ENCODE assay signal across 8 mouse cellular contexts in genomic region chr3:130061281-130061680, GRCm38 (mm10). TPM values are rescaled to one million over a fixed set of nuclear protein-coding genes. Genes with fewer than 3 reads are reported as not detected.
DNase-seq lines count a peak whose midpoint lies in the region; ATAC-seq and TF ChIP-seq lines count a peak whose summit lies in the region.

Sec24b (minus strand) TSS chr3:130061553.

- ATAC-seq in forebrain, embryonic 16.5 days, result peak; percentile 8

- H3K36me3 ChIP-seq in forebrain, embryonic 16.5 days (ENCODE audit: control insufficient read depth, insufficient read depth), result no peaks in the 10 kb centered on the region
- H3K36me3 ChIP-seq in hindbrain, embryonic 10.5 days, result peaks cover 13% of the 10 kb centered on the region; the same call in 1 of the 2 replicates
- H3K36me3 ChIP-seq in spleen, adult 2 months (ENCODE audit: control insufficient read depth, insufficient read depth, low read length), result no peaks in the 10 kb centered on the region

- no peaks in the 10 kb centered on the region for H3K9me3 ChIP-seq in forebrain, embryonic 16.5 days (ENCODE audit: control insufficient read depth, low read length)
- H3K9me3 ChIP-seq in hindbrain, embryonic 10.5 days, result no peaks in the 10 kb centered on the region

- H3K27ac ChIP-seq in brown adipose tissue, adult 24 weeks (replicated peaks; ENCODE audit: low read depth, low read length), result peak within 1 kb of the TSS; percentile 63
- peak within 1 kb of the TSS; percentile 82 for H3K27ac ChIP-seq in forebrain, embryonic 16.5 days (ENCODE audit: low read length)
- H3K27ac ChIP-seq in hindbrain, embryonic 10.5 days, result peak within 1 kb of the TSS; percentile 98
- H3K27ac ChIP-seq in spleen, adult 2 months (ENCODE audit: insufficient read depth, low read length), result peak within 1 kb of the TSS; percentile 90

- TF ChIP-seq CTCF in spleen, adult 2 months (IDR thresholded peaks at IDR 0.05; ENCODE audit: extremely low read depth, insufficient read depth, insufficient read length, insufficient replicate concordance), result no peak

- H3K4me2 ChIP-seq in forebrain, embryonic 16.5 days (ENCODE audit: low read length), result peak within 1 kb of the TSS; percentile 98

- peak within 1 kb of the TSS; percentile 92 for H3K4me3 ChIP-seq in brown adipose tissue, adult 24 weeks (ENCODE audit: insufficient read depth, low read depth, low read length)
- H3K4me3 ChIP-seq in forebrain, embryonic 16.5 days (replicated peaks; ENCODE audit: low read length), result peak within 1 kb of the TSS; percentile 91
- H3K4me3 ChIP-seq in hindbrain, embryonic 10.5 days, result peak within 1 kb of the TSS; percentile 90
- peak within 1 kb of the TSS; percentile 73 for H3K4me3 ChIP-seq in spleen, adult 2 months (ENCODE audit: extremely low read depth, insufficient read depth, insufficient read length)

- 9% methylated on average over 12 of the region's 12 CpGs for WGBS in forebrain, embryonic 16.5 days
- 19% methylated on average over 12 of the region's 12 CpGs for WGBS in hindbrain, embryonic 10.5 days
- WGBS in spleen, adult 2 months, result 13% methylated on average over 12 of the region's 12 CpGs

- peak; percentile 17 for DNase-seq in layer of hippocampus, adult 11-12 months (ENCODE audit: low spot score)
- DNase-seq in layer of hippocampus, adult 9-11 months, result no peak
- peak; percentile 50 for DNase-seq in hindbrain, embryonic 10.5 days (ENCODE audit: low spot score)
- DNase-seq in layer of hippocampus, postnatal 14 days (ENCODE audit: low spot score in 2 of 2), result peak in 1 of 2 experiments; percentile 11
- DNase-seq in lung, postnatal 36 days, result peak; percentile 26
- DNase-seq in spleen, adult 2 months (ENCODE audit: low read depth in 1 of 2, low spot score in 2 of 2), result peak in 1 of 2 experiments; percentile 19

- peak within 1 kb of the TSS; percentile 97 for H3K9ac ChIP-seq in forebrain, embryonic 16.5 days (replicated peaks; ENCODE audit: low read depth, low read length)

- no peak for TF ChIP-seq POLR2A in spleen, adult 2 months (IDR thresholded peaks at IDR 0.05; ENCODE audit: low read depth, low read length)

- H3K4me1 ChIP-seq in brown adipose tissue, adult 24 weeks (ENCODE audit: control insufficient read depth, insufficient read depth, insufficient read length, low read length), result peaks cover 11% of the 10 kb centered on the region
- peaks cover 30% of the 10 kb centered on the region for H3K4me1 ChIP-seq in forebrain, embryonic 16.5 days (replicated peaks; ENCODE audit: control insufficient read depth, insufficient read depth, low read length)
- peaks cover 41% of the 10 kb centered on the region for H3K4me1 ChIP-seq in hindbrain, embryonic 10.5 days (replicated peaks)
- peaks cover 8% of the 10 kb centered on the region for H3K4me1 ChIP-seq in spleen, adult 2 months (ENCODE audit: control insufficient read depth, insufficient read depth, insufficient read length)

- H3K27me3 ChIP-seq in forebrain, embryonic 16.5 days (replicated peaks; ENCODE audit: control insufficient read depth, insufficient read depth, low read length), result no peaks in the 10 kb centered on the region
- H3K27me3 ChIP-seq in hindbrain, embryonic 10.5 days (ENCODE audit: insufficient read depth, poor library complexity, severe bottlenecking), result no peaks in the 10 kb centered on the region
- H3K27me3 ChIP-seq in spleen, adult 2 months (ENCODE audit: control insufficient read depth, insufficient read depth, low read length), result no peaks in the 10 kb centered on the region

RNA-seq across cellular contexts. Expression of gene Sec24b, which starts in this region (rescaled TPM):
- polyA plus RNA-seq in brown adipose tissue, adult 24 weeks (2012; ENCODE audit: insufficient read depth, insufficient read length, missing spikeins), result 19.7 and 23.6 TPM in 2 replicates
- 30.7 and 33.6 TPM in 2 replicates for polyA plus RNA-seq in forebrain, embryonic 16.5 days (2015; fragmentation: Nextera tagmentation; extraction: Ambion mirVana)
- 34.7 and 38.3 TPM in 2 replicates for polyA plus RNA-seq in hindbrain, embryonic 10.5 days (2016; fragmentation: Nextera tagmentation; extraction: Ambion mirVana)
- 10 to 100 TPM; 59.4 to 60.7 TPM for total RNA-seq in layer of hippocampus, postnatal 14 days (2021)
- polyA plus RNA-seq in spleen, adult 2 months (2012; rRNA removed), result 58.2 and 63.8 TPM in 2 replicates
